Mouse (Mus musculus) cortical plate, adult 2 months (tissue): Measurements from ENCODE around the gene Myh1. TPM values are rescaled to one million over a fixed set of nuclear protein-coding genes. Genes with fewer than 3 reads are reported as not detected.
A peak's percentile ranks its signal among the peaks of the same experiment; 100 is the strongest.

Experiments
- H3K27ac ChIP-seq: fragments of 200-500 bp; 2 replicates; pipeline ENCODE4 v1.5.1; 2012; ENCODE audit warnings: low read length, control low read depth, inconsistent platforms; ENCODE audit not compliant: insufficient read depth
- H3K4me1 ChIP-seq: fragments of 200-500 bp; 2 replicates; pipeline ENCODE4 v1.6.1; 2011; ENCODE audit warnings: low read length; ENCODE audit not compliant: control insufficient read depth, insufficient read depth
- H3K4me3 ChIP-seq: fragments of 200-500 bp; 2 replicates; pipeline ENCODE4 v1.5.1; 2011; ENCODE audit warnings: mild to moderate bottlenecking, low read length, control low read depth; ENCODE audit not compliant: insufficient read depth
- CTCF ChIP-seq: fragments of 200-500 bp; IDR thresholded peaks from 2 replicates; pipeline ENCODE4 v1.5.1; 2011; ENCODE audit warnings: mild to moderate bottlenecking, control low read depth, low read length; ENCODE audit not compliant: insufficient read depth; ENCODE audit errors: extremely low read depth
- POLR2A ChIP-seq: fragments of 200-500 bp; IDR thresholded peaks from 2 replicates; pipeline ENCODE4 v1.6.1; 2011; ENCODE audit warnings: mild to moderate bottlenecking, low read length, control low read depth; ENCODE audit not compliant: insufficient read depth; ENCODE audit errors: extremely low read depth
- polyA plus RNA-seq: library from polyadenylated mRNA; depleted of rRNA; stranded (reverse); fragments of >200 nt; gene quantifications from 2 replicates; pipeline ENCODE4 v1.2.3, GENCODE M21; 2012

Gene Myh1
- polyA plus RNA-seq, 1 experiment = 0.23 TPM

DNA sequence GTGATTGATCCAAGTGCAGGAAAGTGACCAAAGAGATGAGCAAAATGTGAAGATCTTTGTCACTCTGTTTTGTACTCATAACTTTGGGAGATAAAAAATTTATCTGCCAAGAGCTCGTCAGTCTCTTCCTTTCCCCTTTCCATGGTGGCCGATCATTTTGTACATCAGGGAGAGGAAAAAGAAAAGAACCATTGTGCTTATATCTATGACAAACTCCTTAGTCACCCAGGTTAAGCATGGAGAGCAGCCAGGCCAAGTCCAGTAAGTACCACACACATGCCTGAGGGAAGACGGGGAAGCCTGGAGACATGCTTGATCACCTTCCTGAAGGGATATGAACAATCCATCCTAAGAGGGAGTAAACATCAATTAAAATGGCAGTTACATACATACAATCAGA is 24.6 kb downstream of the Myh1 start:
- no peak for TF ChIP-seq POLR2A
- TF ChIP-seq CTCF = no peak
- Histone ChIP-seq H3K4me3 (no peak overlapping the region), H3K27ac (no peak overlapping the region), H3K4me1 (peaks cover 4% of the 10 kb centered on the region; the same call in 1 of the 2 replicates)

DNA sequence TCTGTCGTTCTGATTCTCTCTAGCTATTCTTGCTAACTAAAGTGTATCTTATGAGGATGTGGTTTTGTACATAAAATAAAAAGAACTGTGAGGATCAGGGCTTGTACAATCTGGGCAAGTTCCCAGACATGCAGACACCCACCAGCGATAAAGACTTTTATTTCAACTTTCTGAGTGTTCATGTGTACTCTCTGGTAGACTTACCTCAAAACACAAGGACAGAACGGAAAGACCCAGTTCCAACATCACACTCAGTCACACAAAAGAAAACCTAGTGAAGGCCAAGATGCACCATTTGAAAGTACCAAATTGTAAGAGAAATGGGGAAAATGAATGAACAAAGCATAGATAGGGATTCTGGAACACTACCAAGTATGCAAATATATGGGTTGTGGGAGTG is 28.9 kb downstream of the Myh1 start:
- H3K4me1 ChIP-seq = peaks cover 7% of the 10 kb centered on the region; the same call in 1 of the 2 replicates
- TF ChIP-seq CTCF = no peak
- TF ChIP-seq POLR2A = no peak
- H3K27ac ChIP-seq = no peak overlapping the region; the same call in 1 of the 2 replicates
- no peak overlapping the region for H3K4me3 ChIP-seq

DNA sequence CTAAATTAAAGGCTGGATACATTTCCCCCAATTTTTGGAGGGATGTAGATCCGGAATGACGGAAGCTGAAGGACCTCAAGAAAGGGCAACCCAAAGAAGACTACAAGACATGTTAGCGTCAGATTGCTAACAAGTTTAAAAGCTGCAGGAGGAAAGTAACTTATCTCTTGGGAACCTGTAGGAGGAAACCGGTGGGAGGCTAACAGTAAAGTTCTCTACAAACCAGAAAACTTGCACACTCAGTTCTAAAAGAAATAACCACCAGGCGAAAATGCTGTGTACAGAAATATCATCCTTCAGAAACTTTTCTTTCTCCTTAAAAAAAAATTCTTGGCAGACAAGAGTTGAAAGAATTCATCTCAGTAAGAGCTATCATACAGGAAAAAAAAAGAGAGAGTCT is 29.3 kb downstream of the Myh1 start:
- no peak for TF ChIP-seq POLR2A
- TF ChIP-seq CTCF = no peak
- H3K27ac ChIP-seq = no peak overlapping the region; the same call in 1 of the 2 replicates
- H3K4me1 ChIP-seq = peaks cover 7% of the 10 kb centered on the region; the same call in 1 of the 2 replicates
- no peak overlapping the region for H3K4me3 ChIP-seq

- H3K4me3 ChIP-seq = no peak overlapping the region
- H3K27ac ChIP-seq = peak overlapping the region; percentile 59; the same call in 1 of the 2 replicates
These were observed 30.1 kb downstream of the Myh1 start for GRCm38 (mm10) chr11:67229946-67230345.

DNA sequence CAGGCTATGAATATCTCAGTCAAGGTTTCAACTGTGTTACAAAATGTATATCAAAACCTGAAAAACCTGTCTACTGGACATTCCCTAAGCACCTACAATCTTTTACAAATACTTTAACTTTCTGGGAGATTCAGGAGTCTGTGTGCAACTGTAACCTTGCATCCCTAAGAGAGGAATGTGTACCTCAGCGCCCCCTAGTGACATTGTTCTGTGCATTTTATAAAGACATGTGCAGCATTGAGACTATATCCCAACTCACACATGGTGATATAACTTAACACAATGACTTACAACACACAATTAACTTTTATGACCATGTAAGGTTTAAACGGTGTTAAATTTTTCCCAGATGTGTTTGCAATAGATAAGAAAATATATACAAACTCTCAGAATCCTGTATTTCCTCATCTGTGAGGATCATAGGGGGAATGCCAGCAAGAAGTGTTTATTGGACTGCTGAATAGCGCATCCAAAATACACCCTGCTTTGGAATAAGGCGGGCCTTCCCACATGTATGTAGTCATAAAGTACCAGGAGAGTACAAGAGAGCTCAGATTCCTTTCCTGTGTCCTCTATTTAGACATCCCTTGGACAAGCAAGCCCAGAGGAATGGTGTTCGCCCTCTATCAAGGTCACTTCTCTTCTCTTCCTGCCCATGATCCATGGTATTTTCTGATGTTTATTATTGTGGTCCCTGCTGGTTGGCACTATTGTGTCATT is 35.9 kb downstream of the Myh1 start:
- H3K27ac ChIP-seq = no peak overlapping the region

More at GRCm38 (mm10) chr11:67229946-67230345, 30.1 kb downstream of the Myh1 start:
- TF ChIP-seq POLR2A (no peak), CTCF (no peak)
- H3K4me1 ChIP-seq = peaks cover 7% of the 10 kb centered on the region; the same call in 1 of the 2 replicates

DNA sequence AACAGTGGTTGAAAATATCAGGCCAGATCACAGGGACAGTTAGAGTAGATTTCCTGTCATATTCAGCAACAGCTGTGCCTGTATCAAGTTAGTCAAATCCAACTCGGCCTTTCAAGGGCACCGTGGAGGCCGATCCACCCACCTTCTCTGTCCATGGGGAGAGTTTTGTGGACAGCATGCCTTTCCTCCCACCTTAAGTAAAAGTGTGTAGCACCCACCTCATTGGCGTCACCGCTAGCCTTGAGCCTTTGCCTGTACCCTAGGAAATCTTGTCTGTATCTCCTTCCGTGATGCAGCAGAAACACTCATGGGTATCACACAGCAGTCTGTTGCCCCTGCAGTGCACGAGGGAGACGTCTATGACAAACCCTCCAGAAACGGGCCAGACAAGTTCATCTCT is 36.9 kb downstream of the Myh1 start:
- Histone ChIP-seq H3K4me3 (no peak overlapping the region), H3K27ac (no peak overlapping the region), H3K4me1 (peaks cover 3% of the 10 kb centered on the region; the same call in 1 of the 2 replicates)
- TF ChIP-seq CTCF = no peak
- TF ChIP-seq POLR2A = no peak

More for the DNA sequence above, 35.9 kb downstream of the Myh1 start:
- no peak overlapping the region for H3K4me3 ChIP-seq
- H3K4me1 ChIP-seq = peaks cover 3% of the 10 kb centered on the region; the same call in 1 of the 2 replicates
- TF ChIP-seq CTCF = peak; percentile 24; the same call in 1 of the 2 replicates
- TF ChIP-seq POLR2A = no peak

GRCm38 (mm10) chr11:67237481-67238079 is 37.7 kb downstream of the Myh1 start, which contains the start of gene Myh4:
Gene Myh4, plus strand, starts transcription at chr11:67238029.
- TF ChIP-seq POLR2A = no peak
- no peak for TF ChIP-seq CTCF
- Histone ChIP-seq H3K27ac (no peak within 1 kb of the TSS), H3K4me3 (no peak within 1 kb of the TSS), H3K4me1 (peaks cover 3% of the 10 kb centered on the region; the same call in 1 of the 2 replicates)

DNA sequence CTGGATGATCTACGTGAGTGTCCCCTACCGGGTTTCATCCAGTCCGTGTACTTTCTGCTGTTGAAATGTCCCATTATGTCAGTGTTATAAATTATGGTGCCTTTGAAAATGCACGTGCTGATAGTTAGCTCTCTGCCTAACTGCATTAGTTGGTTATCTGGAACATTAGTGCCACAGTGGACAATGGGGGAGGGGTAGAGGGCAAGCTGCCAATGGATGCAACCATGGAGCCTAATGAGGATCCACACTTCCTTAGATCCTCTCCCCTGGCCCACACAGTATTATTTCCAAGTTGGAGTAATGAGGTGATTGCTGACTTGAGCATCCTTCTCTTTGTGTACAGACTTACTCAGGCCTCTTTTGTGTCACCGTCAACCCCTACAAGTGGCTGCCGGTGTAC is 41.2 kb downstream of the Myh1 start:
- no peak overlapping the region for H3K27ac ChIP-seq
- TF ChIP-seq POLR2A (no peak), CTCF (no peak)
- H3K4me1 ChIP-seq = no peaks in the 10 kb centered on the region
- no peak overlapping the region for H3K4me3 ChIP-seq

GRCm38 (mm10) chr11:67253691-67254090 is 53.8 kb downstream of the Myh1 start:
- Histone ChIP-seq H3K4me3 (no peak overlapping the region), H3K4me1 (no peaks in the 10 kb centered on the region), H3K27ac (no peak overlapping the region)
- TF ChIP-seq POLR2A (no peak), CTCF (no peak)

GRCm38 (mm10) chr11:67257048-67257447 is 57.2 kb downstream of the Myh1 start:
- H3K27ac ChIP-seq = no peak overlapping the region
- no peaks in the 10 kb centered on the region for H3K4me1 ChIP-seq
- H3K4me3 ChIP-seq = no peak overlapping the region
- no peak for TF ChIP-seq CTCF
- TF ChIP-seq POLR2A = no peak
